Mouse (Mus musculus) forebrain, postnatal 0 days (tissue): ENCODE results near the gene Unc5cl. TPM values are rescaled to one million over a fixed set of nuclear protein-coding genes. Genes with fewer than 3 reads are reported as not detected.

Experiments used
- ATAC-seq: fragments of 200-750 bp; cut with Nextera tagmentation; 2 replicates; pipeline ENCODE4 v1.8.0; 2017; ENCODE audit warnings: mild to moderate bottlenecking, moderate library complexity
- DNase-seq: peaks from one replicate; pipeline ENCODE4 v3.0.0-alpha.2; 2015
- H3K27ac ChIP-seq: fragments of 300-500 bp; sonication (generic); 2 replicates; pipeline ENCODE4 v1.5.1; 2014; ENCODE audit warnings: low read depth, mild to moderate bottlenecking, antibody characterized with exemption, low read length, moderate library complexity, mixed read lengths
- H3K27me3 ChIP-seq: fragments of 300-500 bp; sonication (generic); 2 replicates; pipeline ENCODE4 v1.6.1; 2014; ENCODE audit warnings: mild to moderate bottlenecking, low read length, mixed read lengths; ENCODE audit not compliant: insufficient read depth
- H3K36me3 ChIP-seq: fragments of 300-500 bp; sonication (generic); 2 replicates; pipeline ENCODE4 v1.6.1; 2014; ENCODE audit warnings: mild to moderate bottlenecking, moderate library complexity; ENCODE audit not compliant: insufficient read depth
- H3K4me1 ChIP-seq: fragments of 300-500 bp; sonication (generic); 2 replicates; pipeline ENCODE4 v1.6.1; 2014; ENCODE audit warnings: antibody characterized with exemption; ENCODE audit not compliant: insufficient read depth
- H3K4me2 ChIP-seq: fragments of 300-500 bp; sonication (generic); 2 replicates; pipeline ENCODE4 v1.6.1; 2014; ENCODE audit warnings: low read depth, mild to moderate bottlenecking, moderate library complexity
- H3K4me3 ChIP-seq: fragments of 300-500 bp; sonication (generic); 2 replicates; pipeline ENCODE4 v1.5.1; 2014; ENCODE audit warnings: low read depth, low read length, mixed read lengths
- H3K9ac ChIP-seq: fragments of 300-500 bp; sonication (generic); 2 replicates; pipeline ENCODE4 v1.6.1; 2014; ENCODE audit warnings: mild to moderate bottlenecking
- H3K9me3 ChIP-seq: fragments of 300-500 bp; sonication (generic); 2 replicates; pipeline ENCODE4 v1.6.1; 2016; ENCODE audit warnings: low read length
- CTCF ChIP-seq: sonication (generic); IDR thresholded peaks from 2 replicates; pipeline ENCODE4 v1.5.1; 2016; ENCODE audit warnings: antibody characterized with exemption, control low read depth, low read depth
- WGBS: fragments of 180-500 bp; shearing (Covaris S2); extraction: QIAGEN DNeasy Blood & Tissue Kit; methylation state at CpG from one replicate; pipeline ENCODE4 v1.1.7; 2014; 5-methylcytosine and 5-hydroxymethylcytosine counted together
- polyA plus RNA-seq: library from polyadenylated mRNA; unstranded; fragments of >200 nt; fragmentation: Nextera tagmentation; extraction: Ambion mirVana; gene quantifications from 2 replicates; pipeline ENCODE4 v1.2.1, GENCODE M21; 2015
- total RNA-seq: library from RNA; depleted of rRNA; stranded (reverse); fragments of >200 nt; gene quantifications from 2 replicates; pipeline ENCODE4 v1.2.3, GENCODE M21; 2014

Unc5cl gene
- total and polyA plus RNA-seq, 2 experiments from 2014 or later: 0.56 TPM; not detected in 1

DNA sequence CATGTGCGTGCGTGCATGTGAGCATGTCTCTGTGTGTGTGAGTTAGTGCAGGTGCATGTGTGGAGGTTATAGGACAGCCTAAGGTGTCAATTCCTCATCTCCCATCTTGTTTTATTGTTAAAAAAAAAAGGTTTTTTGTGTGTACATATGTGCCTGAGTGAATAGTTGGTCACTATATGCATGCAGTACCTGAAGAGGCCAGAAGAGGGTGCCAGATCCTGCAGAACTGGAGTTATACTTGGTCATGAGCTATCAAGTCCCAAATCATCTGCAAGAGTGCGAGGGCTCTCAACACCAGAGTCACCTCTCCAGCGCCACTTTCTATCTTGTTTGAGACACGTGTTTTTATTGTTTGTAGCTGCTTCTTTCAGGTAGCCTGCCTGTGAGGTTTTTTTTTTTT, 83.6 kb downstream of the Unc5cl start:
- Histone ChIP-seq H3K9me3 (no peaks in the 10 kb centered on the region), H3K36me3 (no peaks in the 10 kb centered on the region), H3K27ac (no peak overlapping the region), H3K4me2 (no peak overlapping the region), H3K4me1 (0 out of 2 replicates have a peak, but pooled peaks cover 2% of the 10 kb centered on the region), H3K27me3 (no peaks in the 10 kb centered on the region), H3K4me3 (no peak overlapping the region), H3K9ac (no peak overlapping the region)
- DNase-seq (peak; percentile 74), ATAC-seq (no peak)
- WGBS: 84% methylated on average over 5 of the region's 5 CpGs
- peak; percentile 80 for TF ChIP-seq CTCF

DNA sequence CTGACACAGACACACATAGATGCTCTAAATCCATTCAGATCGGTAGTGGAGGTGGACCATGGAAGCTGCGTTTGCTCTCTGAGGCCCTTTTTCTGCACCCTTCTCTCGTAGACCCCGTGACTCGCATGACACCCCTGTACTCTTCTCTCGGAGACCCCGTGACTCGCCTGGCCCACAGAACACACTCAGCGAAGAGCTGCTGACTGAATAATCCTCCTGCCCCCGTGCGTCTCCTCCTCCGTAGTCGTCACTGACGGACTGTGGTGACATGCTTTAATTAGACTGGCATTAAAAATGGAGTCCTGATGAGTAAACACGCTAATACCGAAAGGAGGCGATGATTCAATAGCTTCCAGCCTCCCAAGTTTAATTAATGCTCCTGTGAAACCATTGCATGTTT, 84.6 kb downstream of the Unc5cl start:
- ATAC-seq (no peak), DNase-seq (no peak)
- Histone ChIP-seq H3K9ac (no peak overlapping the region), H3K9me3 (no peaks in the 10 kb centered on the region), H3K4me3 (no peak overlapping the region), H3K27ac (no peak overlapping the region), H3K27me3 (no peaks in the 10 kb centered on the region), H3K4me1 (0 out of 2 replicates have a peak, but pooled peaks cover 4% of the 10 kb centered on the region), H3K4me2 (no peak overlapping the region), H3K36me3 (no peaks in the 10 kb centered on the region)
- WGBS: 77% methylated on average over 17 of the region's 17 CpGs
- TF ChIP-seq CTCF: no peak

DNA sequence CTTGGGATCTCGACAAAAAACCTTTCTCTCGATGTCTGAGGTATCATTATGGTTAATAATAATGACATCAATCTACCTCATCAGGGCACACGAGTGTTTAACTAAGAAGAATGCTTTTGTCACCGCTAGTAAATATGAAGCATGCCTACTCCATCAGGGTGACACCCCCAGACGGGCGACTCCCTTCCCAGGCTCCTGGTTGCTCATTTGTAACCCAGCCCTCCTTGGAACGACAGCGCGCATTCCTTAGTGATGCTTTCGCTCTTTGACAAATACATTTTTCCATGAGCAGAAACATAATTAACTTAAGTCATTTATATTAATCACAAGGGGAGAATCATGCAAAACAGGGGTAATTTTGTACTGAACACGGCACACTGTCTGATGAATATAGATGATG, 88.0 kb downstream of the Unc5cl start:
- no peak overlapping the region for H3K27ac ChIP-seq
- no peak for DNase-seq
- TF ChIP-seq CTCF: no peak
- 0 out of 2 replicates have a peak, but pooled peaks cover 4% of the 10 kb centered on the region for H3K4me1 ChIP-seq
- no peaks in the 10 kb centered on the region for H3K36me3 ChIP-seq
- no peaks in the 10 kb centered on the region for H3K27me3 ChIP-seq
- H3K4me2 ChIP-seq: peak overlapping the region; percentile 39
- no peak overlapping the region for H3K4me3 ChIP-seq
- H3K9me3 ChIP-seq: no peaks in the 10 kb centered on the region
- H3K9ac ChIP-seq: 0 out of 2 replicates have a peak overlapping the region, but pooled peaks have one; percentile 18
- 49% methylated on average over 11 of the region's 11 CpGs for WGBS
- ATAC-seq: peak; percentile 59; the same call in 1 of the 2 replicates

DNA sequence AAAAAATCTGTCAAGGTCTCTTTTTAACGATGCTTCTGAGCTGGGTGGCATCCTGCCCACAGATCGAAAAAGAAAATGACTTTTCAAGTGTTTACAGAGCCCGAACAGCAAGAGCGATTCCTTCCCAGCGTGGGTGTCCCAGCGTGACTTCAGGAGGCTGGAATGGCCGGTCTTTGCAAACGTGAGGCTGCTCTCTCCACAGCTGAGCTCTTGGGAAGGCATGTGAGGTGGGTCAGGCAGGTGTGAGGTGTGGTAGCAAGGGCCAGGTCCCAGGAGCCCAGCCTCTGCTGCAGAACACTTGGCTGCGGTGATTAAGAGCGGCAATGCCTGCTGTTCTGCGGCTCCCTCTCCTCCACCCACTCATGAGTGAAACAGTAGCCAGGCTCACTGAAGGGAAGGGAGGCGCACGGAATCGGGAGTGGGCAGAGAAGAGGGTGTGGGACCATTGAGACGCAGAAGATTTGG, 88.6 kb downstream of the Unc5cl start:
- WGBS: 48% methylated on average over 15 of the region's 15 CpGs
- Histone ChIP-seq H3K9me3 (no peaks in the 10 kb centered on the region), H3K4me3 (no peak overlapping the region), H3K9ac (peak overlapping the region; percentile 33; the same call in 1 of the 2 replicates), H3K27me3 (no peaks in the 10 kb centered on the region), H3K4me2 (peak overlapping the region; percentile 39), H3K4me1 (0 out of 2 replicates have a peak, but pooled peaks cover 4% of the 10 kb centered on the region), H3K36me3 (no peaks in the 10 kb centered on the region), H3K27ac (peak overlapping the region; percentile 45)
- no peak for TF ChIP-seq CTCF
- DNase-seq (peak; percentile 66), ATAC-seq (peak; percentile 38)

DNA sequence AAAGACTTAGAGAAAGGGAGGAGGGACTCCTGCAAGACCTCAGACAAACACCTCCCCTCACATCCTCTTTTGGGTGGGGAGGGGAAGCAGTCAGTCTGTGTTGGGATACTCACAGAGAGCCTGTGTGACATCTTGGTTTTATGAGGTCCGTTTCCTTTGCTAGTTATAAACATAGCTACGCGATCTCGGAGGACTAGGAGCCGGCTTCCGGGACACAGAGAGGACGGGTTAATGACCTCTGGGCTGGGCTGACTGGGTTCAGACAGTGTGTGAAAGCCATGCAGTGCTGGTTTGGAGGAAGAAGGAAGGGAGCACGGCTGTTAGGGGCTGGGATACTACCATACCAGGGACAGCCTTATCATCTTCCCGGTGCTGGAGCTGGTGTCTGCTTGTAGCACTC, 90.0 kb downstream of the Unc5cl start:
- Histone ChIP-seq H3K36me3 (no peaks in the 10 kb centered on the region), H3K27me3 (no peaks in the 10 kb centered on the region), H3K9ac (no peak overlapping the region), H3K4me1 (0 out of 2 replicates have a peak, but pooled peaks cover 4% of the 10 kb centered on the region), H3K4me3 (no peak overlapping the region), H3K9me3 (no peaks in the 10 kb centered on the region), H3K27ac (no peak overlapping the region), H3K4me2 (no peak overlapping the region)
- WGBS: 88% methylated on average over 9 of the region's 9 CpGs
- no peak for ATAC-seq
- no peak for DNase-seq
- TF ChIP-seq CTCF: no peak

DNA sequence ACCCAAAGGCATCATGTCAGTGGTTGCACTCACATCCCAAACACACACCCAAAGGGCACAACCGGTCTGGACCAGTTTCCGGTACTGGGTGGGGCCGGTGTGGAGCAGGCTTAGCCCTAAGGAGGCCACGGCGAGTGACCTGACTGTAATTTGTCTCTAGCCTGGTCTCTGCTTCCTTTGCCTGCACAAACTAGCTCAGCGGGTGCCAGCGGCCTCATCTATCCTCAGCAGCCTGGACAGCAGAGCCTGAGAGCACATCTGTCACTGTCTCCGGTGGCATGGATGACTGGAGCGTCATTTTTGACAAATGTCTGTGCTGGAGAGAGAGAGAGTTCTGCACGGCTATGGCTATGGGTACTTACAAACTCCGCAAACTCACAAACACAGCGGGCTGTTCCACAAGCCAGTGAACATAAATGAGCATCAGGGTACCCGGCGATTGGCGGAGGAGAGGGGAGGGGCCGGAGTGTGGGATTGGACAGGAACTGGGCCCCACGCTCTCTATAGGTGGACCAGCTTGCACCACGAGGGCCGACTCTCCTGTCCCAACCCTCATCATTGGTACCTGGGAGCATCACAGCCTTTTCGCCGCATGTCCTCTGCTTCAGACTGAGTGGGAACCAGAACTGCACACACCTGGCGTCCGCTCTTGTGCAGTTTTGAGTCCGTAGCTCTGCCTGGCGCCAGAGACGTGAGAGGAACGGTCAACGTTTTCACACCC, 90.7 kb downstream of the Unc5cl start:
- no peak overlapping the region for H3K27ac ChIP-seq
- no peaks in the 10 kb centered on the region for H3K36me3 ChIP-seq
- ATAC-seq (peak; percentile 60), DNase-seq (no peak)
- no peak overlapping the region for H3K4me2 ChIP-seq
- no peak for TF ChIP-seq CTCF
- H3K4me3 ChIP-seq: no peak overlapping the region
- no peaks in the 10 kb centered on the region for H3K27me3 ChIP-seq
- 76% methylated on average over 28 of the region's 28 CpGs for WGBS
- H3K4me1 ChIP-seq: 0 out of 2 replicates have a peak, but pooled peaks cover 4% of the 10 kb centered on the region
- no peaks in the 10 kb centered on the region for H3K9me3 ChIP-seq
- no peak overlapping the region for H3K9ac ChIP-seq

DNA sequence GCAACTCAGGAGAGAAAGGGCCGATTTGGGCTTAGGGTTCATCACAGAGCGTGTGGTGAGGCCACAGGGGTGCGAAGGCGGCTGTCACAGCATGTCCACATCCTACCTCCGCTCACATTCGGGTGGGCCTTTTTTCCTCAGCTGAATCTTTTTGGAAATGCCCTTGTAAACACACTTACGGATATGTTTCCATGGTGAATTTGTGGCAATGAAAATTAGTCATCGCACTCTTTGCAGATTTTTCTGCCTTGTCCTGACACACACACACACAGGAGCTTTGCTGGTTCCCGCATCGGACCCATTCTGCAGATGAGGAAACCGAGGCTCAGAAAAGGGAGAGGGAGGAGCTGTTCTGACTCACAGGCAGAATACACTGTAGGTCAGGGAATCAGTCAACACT, 91.3 kb downstream of the Unc5cl start:
- no peak for TF ChIP-seq CTCF
- no peak for ATAC-seq
- Histone ChIP-seq H3K36me3 (no peaks in the 10 kb centered on the region), H3K4me1 (0 out of 2 replicates have a peak, but pooled peaks cover 4% of the 10 kb centered on the region), H3K4me3 (no peak overlapping the region), H3K4me2 (no peak overlapping the region), H3K27me3 (no peaks in the 10 kb centered on the region), H3K9ac (no peak overlapping the region), H3K9me3 (no peaks in the 10 kb centered on the region), H3K27ac (no peak overlapping the region)
- WGBS: 92% methylated on average over 11 of the region's 11 CpGs
- DNase-seq: no peak
